Mouse (Mus musculus) embryo, embryonic 10 days (tissue): Measurements from ENCODE around the gene Rexo5.

ENCODE experiments used
- DNase-seq: peaks from one replicate; pipeline ENCODE4 v3.0.0-alpha.2; 2015; ENCODE audit warnings: low spot score

The Rexo5 gene

DNA sequence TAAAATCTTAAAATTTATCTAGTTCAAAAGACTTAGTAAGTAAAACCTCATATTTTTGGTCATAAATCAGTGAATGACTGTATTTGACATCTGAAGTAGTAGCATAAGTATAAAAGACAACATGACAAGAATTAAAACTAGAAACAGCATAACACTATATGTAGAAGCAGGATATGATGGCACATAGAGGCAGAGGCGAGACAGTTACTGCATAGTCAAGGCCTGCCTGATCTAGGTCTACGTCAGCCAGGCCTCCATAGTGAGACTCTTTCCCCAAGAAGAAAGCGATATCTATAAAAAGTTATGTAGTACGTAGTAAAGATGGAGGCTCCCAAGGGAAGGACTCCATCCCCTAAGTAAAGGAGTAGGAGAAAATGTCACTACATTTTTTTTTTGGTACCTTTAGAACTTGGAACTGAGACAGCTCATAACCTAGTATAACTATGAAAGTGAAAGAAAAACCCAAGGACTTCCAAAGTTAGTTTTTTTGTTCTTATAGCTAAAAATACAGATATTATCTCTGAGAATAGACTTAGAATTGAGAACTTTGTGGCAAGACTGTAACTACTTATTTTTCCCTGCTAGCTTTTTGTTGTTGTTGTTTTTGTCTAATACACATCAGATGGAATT, 48.1 kb downstream of the Rexo5 start:
- DNase-seq: no peak

DNA sequence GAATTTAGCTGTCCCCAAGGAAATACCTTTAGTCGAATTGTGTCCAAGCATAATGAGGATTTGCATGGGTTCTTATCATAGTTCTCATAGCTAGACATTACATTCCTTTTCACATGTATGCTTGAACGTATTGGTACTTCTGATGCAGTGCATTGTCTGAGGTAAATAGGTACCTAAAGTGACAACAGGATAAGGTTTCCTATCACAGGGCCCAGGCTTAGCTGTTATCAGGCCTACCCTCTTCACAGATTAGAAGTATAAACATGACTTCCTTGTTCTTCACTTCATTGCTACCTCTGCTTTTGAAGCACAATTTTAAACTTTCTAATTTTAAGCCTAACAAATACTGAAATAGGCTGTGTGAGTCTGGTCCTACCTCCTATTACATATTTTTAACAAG, 51.7 kb downstream of the Rexo5 start:
- no peak for DNase-seq

DNA sequence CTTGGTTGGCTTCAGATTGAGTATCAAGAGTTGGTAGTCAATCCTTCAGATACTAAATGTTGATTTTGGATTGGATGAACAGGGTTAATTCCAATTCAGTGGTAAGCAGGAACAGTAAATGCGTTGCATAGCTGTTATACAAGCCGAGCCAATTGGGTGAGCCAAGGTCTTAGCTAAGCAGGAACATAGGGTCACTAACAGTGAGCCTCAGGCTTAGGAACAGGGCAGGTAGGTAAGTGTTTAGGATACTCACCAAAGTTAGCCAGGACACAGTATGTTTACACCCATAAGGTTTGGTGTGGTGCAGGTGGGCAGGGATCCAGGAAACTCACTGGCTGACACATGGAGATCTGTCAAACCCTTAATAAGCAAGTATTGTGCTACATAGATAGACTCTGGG, 53.6 kb downstream of the Rexo5 start:
- DNase-seq: no peak

DNA sequence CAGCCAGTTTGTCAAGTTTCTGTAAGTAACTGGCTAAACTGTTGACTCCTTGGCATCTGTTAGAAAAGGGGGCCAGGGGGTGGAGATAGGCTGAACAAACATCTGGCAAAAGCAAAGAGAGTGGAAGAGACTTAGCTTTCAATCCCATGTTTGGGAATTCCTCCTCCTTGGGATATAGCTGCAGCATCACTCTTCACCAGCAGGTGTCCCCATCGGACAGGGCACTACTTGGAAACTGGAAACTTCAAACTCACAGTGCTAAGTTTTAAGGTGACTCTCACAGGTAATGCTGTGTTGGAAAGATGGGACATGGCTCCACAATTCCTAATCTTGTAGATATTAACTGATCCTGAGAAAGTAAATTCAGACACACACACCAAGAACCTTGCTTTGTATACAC, 55.3 kb downstream of the Rexo5 start:
- peak; percentile 65 for DNase-seq

DNA sequence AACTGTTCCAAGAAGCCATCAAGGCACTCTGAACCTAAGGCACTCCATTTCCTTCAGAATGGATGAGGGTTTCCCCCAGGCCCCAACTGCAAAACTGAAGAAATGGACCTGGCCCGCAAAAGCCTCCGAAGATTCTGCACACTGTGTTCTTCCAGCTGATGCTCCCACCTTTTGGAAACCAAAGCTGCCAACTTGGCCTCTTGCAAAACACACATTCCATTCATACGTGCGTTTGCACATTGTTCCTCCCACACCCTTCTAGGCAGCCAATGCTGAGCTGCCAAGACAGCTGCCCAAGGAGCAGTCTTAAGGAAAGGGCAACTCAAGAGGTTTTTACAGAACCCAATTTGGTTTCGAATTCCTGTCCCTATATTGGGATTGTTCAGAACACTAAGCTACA, 56.9 kb downstream of the Rexo5 start:
- DNase-seq: no peak

DNA sequence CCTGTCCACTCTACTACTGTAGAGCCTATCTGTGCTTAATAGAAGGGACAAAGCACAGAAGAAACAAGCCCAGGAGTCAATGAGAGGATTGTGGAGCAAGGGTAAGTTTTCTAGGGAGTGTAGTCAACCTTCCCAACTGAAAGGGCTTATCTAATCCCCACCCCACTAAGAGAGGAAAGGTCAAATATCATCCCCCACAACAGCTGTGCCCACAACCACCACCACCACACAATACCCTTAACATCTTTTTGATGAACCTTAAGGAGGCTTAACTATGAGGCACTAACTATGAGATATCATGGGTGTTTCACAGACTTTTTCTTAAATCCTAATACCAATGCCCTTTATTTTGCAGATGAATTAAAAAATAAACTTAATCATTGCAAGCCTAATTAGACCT, 58.7 kb downstream of the Rexo5 start:
- no peak for DNase-seq

DNA sequence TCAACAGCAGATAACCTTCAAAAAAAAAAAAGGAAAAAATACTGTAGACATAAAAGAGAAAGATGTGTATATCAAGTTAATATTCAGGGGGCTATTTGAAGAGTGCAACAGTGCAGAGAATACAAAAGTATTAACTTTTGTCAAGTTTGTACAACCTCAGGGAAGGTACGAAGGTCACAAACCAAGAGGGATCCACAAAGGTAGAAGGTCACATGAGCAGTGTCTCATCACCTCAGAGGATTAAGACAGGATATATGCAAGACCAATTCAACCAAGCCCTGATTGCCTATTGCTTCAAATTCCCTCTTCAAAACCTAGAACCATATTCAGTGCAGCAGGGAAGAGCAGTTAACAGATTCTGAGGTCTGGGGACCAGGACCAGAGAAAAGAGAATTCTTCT, 59.4 kb downstream of the Rexo5 start:
- DNase-seq: no peak

DNA sequence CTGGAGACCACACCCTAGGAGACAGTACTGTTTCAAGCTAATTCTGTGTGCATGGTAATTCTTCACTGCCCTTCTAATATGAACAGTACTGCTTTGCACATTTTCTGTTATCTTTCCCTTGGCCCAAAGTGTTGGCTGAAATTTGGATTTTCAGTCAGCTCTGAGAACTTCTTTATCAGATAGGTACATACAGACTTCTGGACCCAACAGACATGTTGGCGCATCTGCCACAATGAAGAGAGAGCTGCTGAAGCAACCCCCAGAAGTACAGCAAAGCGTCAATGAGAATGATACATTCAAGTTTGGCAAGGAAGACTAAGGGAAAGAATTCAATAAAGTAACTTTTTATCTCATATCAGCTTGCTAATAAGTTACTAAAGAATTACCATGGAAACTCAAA, 60.6 kb downstream of the Rexo5 start:
- no peak for DNase-seq

DNA sequence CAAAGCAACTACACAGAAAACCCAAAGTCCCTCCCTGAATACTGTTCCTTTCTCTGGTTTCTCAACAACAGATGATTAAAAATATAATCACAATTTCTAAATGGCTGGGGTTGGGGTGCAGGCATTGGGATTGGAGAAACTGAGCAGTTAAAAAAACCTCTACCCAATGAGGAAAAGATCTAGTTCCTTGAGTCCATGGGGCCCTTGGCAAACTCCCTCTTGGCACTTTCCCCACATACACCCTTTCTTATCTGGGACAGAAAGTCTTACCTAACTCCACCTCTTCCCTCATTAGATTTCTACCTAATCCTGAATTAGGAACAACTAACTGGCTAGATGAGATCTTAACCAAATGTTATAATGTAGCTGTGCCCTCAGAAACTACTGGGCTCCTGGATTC, 61.2 kb downstream of the Rexo5 start:
- DNase-seq: no peak

DNA sequence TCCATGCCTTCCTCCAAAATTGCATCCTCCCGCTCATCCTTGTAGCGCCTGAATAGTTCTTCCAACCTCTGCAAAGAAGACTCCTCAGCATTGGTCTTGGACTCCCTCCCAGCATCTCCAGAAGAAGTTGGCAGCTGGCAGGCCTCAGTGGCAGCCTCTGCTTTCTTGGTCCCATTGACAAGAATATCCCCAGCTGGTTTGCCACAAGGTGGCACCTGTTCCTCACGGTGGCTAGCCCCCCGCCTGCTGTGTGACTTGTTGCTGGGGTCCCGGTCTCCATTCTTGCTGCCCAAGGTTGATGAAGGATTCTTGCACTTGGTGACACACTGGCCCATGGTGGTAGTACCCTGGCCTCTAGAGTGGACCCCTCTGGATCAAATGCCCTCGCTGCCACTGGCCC, 65.7 kb downstream of the Rexo5 start:
- DNase-seq: peak; percentile 18

DNA sequence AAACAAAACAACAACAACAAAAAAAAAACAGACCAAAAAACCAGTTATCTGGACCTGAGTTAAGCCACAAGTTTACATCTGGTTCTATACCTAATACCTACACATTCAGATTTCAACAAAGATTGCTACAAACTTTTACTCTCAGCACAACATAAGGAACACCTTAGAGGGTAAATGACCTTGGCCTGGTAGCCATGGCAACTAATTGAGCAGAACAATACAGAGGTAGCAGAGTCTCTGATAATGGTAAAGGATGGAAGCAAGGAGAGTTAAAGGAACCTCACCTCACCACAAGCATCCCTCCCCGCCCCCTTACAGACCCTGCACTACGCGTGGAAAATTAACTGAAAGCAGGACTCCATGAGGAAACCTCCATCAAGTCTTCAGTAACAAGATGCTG, 66.3 kb downstream of the Rexo5 start:
- no peak for DNase-seq

DNA sequence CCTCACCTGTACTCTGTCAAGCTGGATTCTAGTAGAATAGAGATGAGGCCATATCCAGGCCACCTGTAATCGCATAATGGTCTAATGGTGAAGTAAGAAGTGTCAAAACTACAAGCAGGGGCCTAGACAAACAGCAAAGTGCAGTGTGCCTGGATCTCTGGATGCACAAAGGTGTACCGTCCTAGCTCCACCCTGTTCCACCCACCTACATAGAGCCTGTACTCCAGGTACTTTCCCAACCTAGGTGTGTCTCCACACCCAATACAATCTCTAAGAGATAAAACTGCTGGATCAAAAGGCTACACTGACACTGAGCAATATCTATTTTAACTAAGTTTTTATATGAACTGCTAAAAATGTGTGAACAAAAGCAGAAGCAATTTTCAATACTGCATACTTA, 66.7 kb downstream of the Rexo5 start:
- DNase-seq: no peak

DNA sequence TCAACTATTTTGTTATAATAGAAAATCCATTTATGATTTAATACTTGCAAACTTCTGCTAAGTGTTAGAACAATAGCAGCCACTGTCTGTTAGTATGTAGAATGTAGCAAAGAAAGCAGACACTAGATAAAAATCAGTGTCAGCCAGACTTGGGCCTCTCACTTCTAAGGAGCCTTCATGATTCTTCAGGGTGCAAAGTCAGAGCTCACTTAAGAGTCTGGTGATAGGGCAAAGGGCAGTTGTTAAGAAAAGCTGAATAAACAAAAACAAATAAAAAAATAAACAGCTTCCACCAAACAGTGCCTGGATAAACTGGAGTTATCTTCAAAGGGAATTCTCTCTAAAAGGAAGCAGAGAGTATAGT, 67.1 kb downstream of the Rexo5 start:
- DNase-seq: no peak

DNA sequence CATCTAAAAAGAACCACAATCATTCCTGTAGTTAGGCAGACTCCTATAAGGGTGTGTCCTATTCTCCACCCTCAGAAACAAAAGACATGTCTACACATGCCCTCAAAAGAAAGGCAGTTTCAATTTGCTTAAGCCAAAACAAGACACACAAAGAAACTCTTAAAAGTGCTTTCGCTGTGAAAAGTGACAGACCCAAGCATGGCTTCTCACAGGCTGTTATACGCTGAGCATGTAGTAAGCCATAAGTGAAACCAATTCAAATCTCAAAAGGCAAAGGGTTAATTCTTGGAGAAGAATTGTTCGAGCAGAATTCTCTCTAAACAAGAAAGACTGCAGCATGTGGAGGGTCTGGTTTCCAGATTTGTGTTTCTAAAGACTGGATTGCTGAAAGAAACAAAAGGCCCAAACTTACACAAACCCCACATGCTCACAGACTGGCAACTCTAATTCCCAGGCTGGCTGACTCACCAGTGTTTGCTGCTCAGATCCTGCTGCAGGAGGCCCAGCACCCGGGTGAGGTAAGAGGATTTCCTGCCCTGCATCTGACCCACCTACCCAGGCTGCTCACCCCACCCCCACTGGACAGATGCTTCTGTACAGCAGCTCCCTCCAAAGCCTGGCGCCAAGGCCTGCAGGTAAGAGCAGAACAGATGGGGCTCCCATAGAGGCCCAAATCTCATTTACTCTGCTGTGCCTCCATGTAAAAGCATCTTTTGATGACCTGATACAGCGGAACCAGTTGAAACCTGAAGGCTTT, 67.7 kb downstream of the Rexo5 start:
- DNase-seq: peak; percentile 69

DNA sequence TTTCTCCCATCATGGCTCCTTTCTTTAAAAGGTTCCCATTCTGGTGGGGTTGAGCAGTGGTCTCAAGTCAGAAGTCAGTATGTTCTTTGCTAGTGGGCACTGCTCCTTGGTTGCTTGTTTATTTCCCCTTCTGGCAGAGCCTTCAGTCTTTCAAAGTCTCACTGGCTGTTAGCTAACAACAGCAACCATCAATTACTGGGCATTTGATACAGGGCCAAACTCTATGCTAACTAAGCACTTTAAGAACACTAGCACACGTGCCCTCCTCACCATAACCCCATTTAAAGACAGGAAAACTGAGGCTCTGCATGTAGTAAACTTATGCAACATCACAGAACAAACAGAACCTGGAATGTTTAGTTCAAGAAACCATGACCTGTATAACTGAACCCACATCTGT, 68.4 kb downstream of the Rexo5 start:
- no peak for DNase-seq

DNA sequence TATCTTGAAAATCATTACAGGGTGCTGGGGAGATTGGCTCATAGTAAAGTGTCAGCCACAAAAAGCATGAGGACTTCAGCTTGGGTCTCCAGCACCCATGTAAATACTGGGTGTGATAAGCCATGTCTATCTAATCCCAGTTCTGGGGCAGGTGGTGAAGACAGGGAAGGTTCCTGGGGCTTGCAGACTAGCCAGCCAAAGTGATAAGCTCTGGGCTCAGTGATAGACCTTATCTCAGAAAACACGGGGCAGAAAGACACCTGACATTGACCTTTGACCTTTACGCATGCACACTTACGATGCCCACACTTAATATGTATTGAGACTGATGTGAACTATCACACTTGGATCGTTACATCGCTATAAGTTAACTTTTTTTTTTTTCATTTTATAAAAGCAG, 70.7 kb downstream of the Rexo5 start:
- no peak for DNase-seq

DNA sequence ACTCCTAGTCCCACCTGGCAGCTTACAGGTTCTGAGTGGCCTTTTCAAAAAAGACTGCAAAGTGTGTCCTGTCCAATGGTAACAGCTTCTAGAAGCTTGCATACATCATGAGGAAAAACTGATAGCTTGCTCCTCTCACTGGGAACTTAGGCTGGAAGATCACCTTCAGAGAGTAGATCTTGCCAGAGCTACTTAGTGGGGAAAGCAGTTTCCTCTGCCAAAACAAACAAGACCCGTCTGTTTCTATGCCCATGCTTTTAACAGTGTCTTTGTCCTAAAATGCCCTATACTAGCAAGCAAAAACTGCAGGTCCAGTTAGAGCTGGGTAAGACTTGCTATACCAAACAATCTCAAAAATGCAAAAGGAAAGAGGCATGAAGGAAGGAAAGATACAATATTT, 72.3 kb downstream of the Rexo5 start:
- no peak for DNase-seq

DNA sequence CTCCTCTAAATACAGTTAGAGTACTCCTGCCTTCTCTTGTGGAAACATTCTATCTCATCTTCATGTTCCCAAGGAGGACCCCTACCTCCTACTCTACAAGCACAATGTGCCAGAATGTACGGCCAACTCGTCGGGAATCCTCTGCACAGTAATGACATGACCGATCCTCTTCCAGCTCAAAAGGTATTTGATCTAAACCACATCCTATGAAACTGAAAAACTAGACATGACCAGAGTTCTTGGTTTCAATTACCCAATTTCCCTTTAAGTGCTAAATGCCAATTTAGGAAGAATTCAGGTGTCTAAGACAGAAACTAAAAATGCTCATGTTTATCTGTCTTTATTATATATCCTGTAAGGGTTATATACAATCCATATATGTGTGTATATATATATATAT, 78.4 kb downstream of the Rexo5 start:
- no peak for DNase-seq

DNA sequence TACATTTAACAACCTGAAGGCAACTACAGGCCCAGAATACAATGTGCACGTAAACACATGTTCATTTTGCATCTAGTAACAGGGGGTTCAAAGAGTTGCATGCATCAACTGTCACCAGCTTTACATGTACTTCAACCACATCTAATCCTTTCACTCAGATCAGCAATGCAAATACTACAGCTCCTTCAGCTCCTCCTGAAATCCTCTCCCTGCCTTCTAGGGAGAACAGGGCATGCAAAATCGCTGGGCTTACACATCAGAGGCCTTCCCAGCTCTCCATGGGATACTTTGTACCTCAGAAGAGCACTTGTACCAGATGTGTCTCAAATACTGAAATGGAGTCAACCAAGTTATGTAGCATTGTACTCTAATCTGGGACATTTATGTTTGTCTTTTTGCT, 79.2 kb downstream of the Rexo5 start:
- DNase-seq: no peak

DNA sequence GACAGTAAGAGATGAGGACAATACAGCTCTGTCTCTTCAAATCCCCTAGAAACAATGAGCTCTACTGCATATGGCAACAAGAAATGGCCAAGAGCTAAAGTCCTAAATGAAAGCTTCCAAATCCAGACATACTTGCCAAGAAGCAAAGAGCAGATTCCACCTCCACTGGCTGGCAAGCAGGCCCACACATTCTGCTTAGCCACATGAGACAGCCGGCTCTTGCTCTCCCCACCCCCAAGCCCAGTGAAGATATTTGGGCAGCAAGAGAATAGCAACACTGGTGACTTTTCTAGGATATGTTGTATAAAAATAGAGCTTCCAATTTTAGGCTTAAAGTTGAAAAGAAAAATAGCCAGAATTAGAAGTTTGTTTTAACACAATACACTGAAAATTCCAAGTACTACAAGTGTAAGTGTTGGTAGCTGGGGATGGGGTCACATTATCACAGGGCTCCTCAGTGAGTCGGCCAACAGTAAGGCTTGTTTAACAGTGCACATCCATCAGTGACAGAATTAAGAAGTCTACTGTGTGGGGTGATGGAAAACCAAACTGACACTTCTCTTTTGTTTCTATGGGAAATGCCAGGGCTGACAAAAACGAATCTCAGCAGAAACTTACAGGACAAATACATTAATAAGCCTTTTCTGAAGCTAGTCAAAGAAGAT, 82.1 kb downstream of the Rexo5 start:
- no peak for DNase-seq

DNA sequence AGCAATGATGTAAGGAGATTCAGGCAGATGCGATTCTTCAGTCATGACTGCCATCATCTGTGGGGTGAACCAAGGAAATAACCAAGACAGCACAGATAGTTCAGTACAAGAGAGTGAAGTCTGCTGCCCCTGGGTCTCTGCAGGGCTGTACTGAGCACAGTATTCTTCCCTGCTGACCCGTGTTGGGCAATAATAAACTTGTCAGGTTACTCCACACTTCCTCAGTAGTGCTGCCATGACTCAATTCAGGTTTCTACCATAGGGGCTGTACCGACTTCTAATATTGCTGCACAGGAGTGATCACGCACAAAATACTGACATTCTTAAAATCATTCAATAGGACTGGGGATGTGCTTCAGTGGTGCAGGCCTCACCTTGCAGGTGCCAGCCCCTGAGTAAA, 85.4 kb downstream of the Rexo5 start:
- DNase-seq: no peak

DNA sequence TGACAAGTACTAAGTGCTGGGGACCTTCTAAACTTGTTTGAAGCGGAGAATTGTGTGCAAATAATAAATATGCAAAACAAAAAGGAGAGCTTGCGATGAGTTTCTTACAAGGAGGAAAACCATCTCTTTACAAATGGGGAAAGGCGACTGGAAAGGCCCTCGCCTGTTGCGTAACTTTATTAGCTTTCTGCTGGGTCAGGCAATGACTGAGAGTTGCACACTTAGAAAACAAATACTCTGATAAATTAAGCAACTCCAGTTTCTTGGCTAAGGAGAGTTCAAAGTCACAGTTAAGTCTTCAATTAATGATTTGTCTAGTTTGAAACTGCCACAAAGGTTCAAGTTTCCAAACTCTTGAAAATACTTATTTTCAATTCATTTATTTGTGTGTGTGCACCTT, 86.5 kb downstream of the Rexo5 start:
- DNase-seq: no peak

DNA sequence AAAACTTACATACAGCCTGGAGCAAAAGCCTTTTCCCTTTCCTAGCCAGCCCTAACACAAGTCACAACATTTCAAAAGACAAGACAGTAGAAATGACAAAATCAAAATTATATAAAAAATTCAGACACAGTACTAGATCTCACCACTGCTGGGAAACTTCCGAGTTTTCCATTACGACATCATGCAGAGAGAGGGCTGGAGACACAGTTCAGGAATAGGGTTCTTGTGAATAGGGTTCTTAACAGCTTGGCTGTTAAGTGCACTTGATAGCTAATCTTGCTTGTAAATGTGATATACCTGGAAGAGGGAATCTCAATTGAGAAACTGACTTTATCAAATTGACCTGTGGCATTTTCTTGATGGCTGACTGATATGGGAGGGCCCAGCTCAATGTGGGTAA, 87.4 kb downstream of the Rexo5 start:
- DNase-seq: no peak

DNA sequence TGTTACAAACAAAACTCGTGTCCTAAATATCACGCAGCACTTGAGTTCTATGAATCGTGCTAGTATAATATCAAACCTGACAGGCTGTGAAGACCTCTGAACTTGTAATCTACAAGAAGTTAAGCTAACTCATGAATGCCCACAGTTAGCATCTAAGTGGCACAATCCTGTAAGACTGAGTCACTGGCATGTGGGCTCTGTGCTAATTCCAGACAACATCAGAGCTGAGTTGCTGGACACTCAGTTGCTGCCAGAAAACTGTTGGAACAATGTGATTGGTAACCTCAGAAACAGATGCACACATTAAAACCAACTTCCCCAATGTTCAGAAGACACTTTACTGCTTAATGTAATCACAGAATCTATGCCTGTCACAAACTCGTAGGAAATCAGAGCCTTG, 94.1 kb downstream of the Rexo5 start:
- DNase-seq: no peak
